Mouse (Mus musculus): ENCODE measurements around the gene Arhgef33.

DNA sequence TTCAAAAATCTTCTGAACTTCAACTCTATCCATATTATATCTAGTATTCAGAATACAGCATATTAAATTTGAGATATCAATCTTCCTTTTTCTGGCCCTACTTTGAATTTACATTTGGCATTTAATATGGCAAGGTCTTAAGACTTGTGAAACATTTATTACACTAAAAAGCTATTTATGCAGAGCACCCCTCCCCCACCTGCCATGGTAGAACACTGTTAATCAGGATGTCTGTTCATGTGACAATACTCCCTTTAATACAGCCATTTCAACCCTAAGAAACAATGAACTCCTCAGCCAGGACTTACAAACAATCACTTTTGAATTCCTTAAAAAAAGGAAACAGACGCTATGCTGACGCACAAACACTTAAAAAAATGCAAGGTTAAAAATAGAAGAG, 120.8 kb downstream of the Arhgef33 start:
- TF ChIP-seq CTCF (IDR thresholded peaks at IDR 0.05; ENCODE audit: insufficient read depth, low read length) = no peak
- no peak for TF ChIP-seq POLR2A (IDR thresholded peaks at IDR 0.05; ENCODE audit: borderline replicate concordance, extremely low read depth, low read depth, low read length)
